Mouse (Mus musculus) hindbrain, embryonic 14.5 days (tissue): ENCODE results near the gene Crispld2. TPM values are rescaled to one million over a fixed set of nuclear protein-coding genes. Genes with fewer than 3 reads are reported as not detected.

Source experiments
- ATAC-seq: fragments of 200-750 bp; cut with Nextera tagmentation; 2 replicates; pipeline ENCODE4 v1.8.0; 2017; ENCODE audit warnings: moderate number of reproducible peaks, mild to moderate bottlenecking, moderate TSS enrichment, moderate library complexity; ENCODE audit not compliant: low FRiP score
- DNase-seq: peaks from one replicate; pipeline ENCODE4 v3.0.0-alpha.2; 2015; ENCODE audit warnings: low spot score
- H3K27ac ChIP-seq: fragments of 300-500 bp; sonication (generic); 2 replicates; pipeline ENCODE4 v1.5.1; 2014; ENCODE audit warnings: mild to moderate bottlenecking, moderate library complexity
- H3K27me3 ChIP-seq: fragments of 300-500 bp; sonication (generic); 2 replicates; pipeline ENCODE4 v1.6.1; 2014; ENCODE audit warnings: mild to moderate bottlenecking, low read length, mixed read lengths; ENCODE audit not compliant: control insufficient read depth, insufficient read depth
- H3K36me3 ChIP-seq: fragments of 300-500 bp; sonication (generic); replicated peaks from 2 replicates; pipeline ENCODE4 v1.6.1; 2014; ENCODE audit not compliant: control insufficient read depth, insufficient read depth
- H3K4me1 ChIP-seq: fragments of 300-500 bp; sonication (generic); replicated peaks from 2 replicates; pipeline ENCODE4 v1.6.1; 2014; ENCODE audit warnings: antibody characterized with exemption, low read length, mixed read lengths; ENCODE audit not compliant: control insufficient read depth, insufficient read depth
- H3K4me2 ChIP-seq: fragments of 300-500 bp; sonication (generic); replicated peaks from 2 replicates; pipeline ENCODE4 v1.6.1; 2014; ENCODE audit warnings: mild to moderate bottlenecking, moderate library complexity
- H3K4me3 ChIP-seq: fragments of 300-500 bp; sonication (generic); replicated peaks from 2 replicates; pipeline ENCODE4 v1.5.1; 2014; ENCODE audit warnings: mild to moderate bottlenecking, low read length
- H3K9ac ChIP-seq: fragments of 300-500 bp; sonication (generic); 2 replicates; pipeline ENCODE4 v1.6.1; 2014
- H3K9me3 ChIP-seq: fragments of 300-500 bp; sonication (generic); 2 replicates; pipeline ENCODE4 v1.6.1; 2016; ENCODE audit warnings: low read length; ENCODE audit not compliant: control insufficient read depth
- WGBS: fragments of 180-500 bp; shearing (Covaris S2); extraction: QIAGEN DNeasy Blood & Tissue Kit; methylation state at CpG from one replicate; pipeline ENCODE4 v1.1.7; 2014; 5-methylcytosine and 5-hydroxymethylcytosine counted together
- polyA plus RNA-seq: library from polyadenylated mRNA; unstranded; fragments of >200 nt; fragmentation: Nextera tagmentation; extraction: Ambion mirVana; gene quantifications from 2 replicates; pipeline ENCODE4 v1.2.1, GENCODE M21; 2014

The Crispld2 gene
- polyA plus RNA-seq, 1 experiment from 2014 or later, result 2.0 TPM

- 69% methylated on average over 2 of the region's 2 CpGs for WGBS
- Histone ChIP-seq H3K4me1 (no peaks in the 10 kb centered on the region), H3K36me3 (no peaks in the 10 kb centered on the region), H3K27me3 (no peaks in the 10 kb centered on the region), H3K9me3 (no peaks in the 10 kb centered on the region), H3K27ac (no peak overlapping the region), H3K9ac (no peak overlapping the region), H3K4me2 (no peak overlapping the region), H3K4me3 (no peak overlapping the region)
- no peak for ATAC-seq
- DNase-seq, result no peak
These were observed 64.8 kb downstream of the Crispld2 start for GRCm38 (mm10) chr8:120057078-120057477.

GRCm38 (mm10) chr8:120062742-120063141, 70.5 kb downstream of the Crispld2 start:
- DNase-seq (no peak), ATAC-seq (no peak)
- H3K9me3 ChIP-seq, result no peaks in the 10 kb centered on the region
- no peak overlapping the region for H3K4me3 ChIP-seq
- H3K36me3 ChIP-seq, result no peaks in the 10 kb centered on the region
- H3K4me1 ChIP-seq, result no peaks in the 10 kb centered on the region
- no peak overlapping the region for H3K27ac ChIP-seq
- WGBS, result 89% methylated on average over 14 of the region's 14 CpGs
- H3K4me2 ChIP-seq, result no peak overlapping the region
- no peak overlapping the region for H3K9ac ChIP-seq
- H3K27me3 ChIP-seq, result no peaks in the 10 kb centered on the region

- no peak for ATAC-seq
- 89% methylated on average over 3 of the region's 3 CpGs for WGBS
These were observed 71.1 kb downstream of the Crispld2 start for GRCm38 (mm10) chr8:120063326-120063725.

GRCm38 (mm10) chr8:120065611-120066010, 73.4 kb downstream of the Crispld2 start:
- WGBS, result 90% methylated on average over 8 of the region's 8 CpGs

More at GRCm38 (mm10) chr8:120063326-120063725, 71.1 kb downstream of the Crispld2 start:
- Histone ChIP-seq H3K4me1 (no peaks in the 10 kb centered on the region), H3K9me3 (no peaks in the 10 kb centered on the region), H3K4me2 (no peak overlapping the region), H3K27me3 (no peaks in the 10 kb centered on the region), H3K36me3 (no peaks in the 10 kb centered on the region), H3K9ac (no peak overlapping the region), H3K4me3 (no peak overlapping the region), H3K27ac (no peak overlapping the region)
- DNase-seq, result no peak

GRCm38 (mm10) chr8:120066226-120066625, 74.0 kb downstream of the Crispld2 start:
- no peak for DNase-seq
- no peaks in the 10 kb centered on the region for H3K27me3 ChIP-seq
- no peak for ATAC-seq
- H3K27ac ChIP-seq, result no peak overlapping the region
- no peak overlapping the region for H3K9ac ChIP-seq
- no peak overlapping the region for H3K4me3 ChIP-seq
- WGBS, result 88% methylated on average over 4 of the region's 4 CpGs
- no peaks in the 10 kb centered on the region for H3K36me3 ChIP-seq
- H3K4me1 ChIP-seq, result no peaks in the 10 kb centered on the region
- no peaks in the 10 kb centered on the region for H3K9me3 ChIP-seq
- no peak overlapping the region for H3K4me2 ChIP-seq

More at GRCm38 (mm10) chr8:120065611-120066010, 73.4 kb downstream of the Crispld2 start:
- Histone ChIP-seq H3K4me1 (no peaks in the 10 kb centered on the region), H3K9me3 (no peaks in the 10 kb centered on the region), H3K27ac (no peak overlapping the region), H3K4me3 (no peak overlapping the region), H3K4me2 (no peak overlapping the region), H3K9ac (no peak overlapping the region), H3K36me3 (no peaks in the 10 kb centered on the region), H3K27me3 (no peaks in the 10 kb centered on the region)
- DNase-seq, result no peak
- ATAC-seq, result no peak

- no peaks in the 10 kb centered on the region for H3K9me3 ChIP-seq
- WGBS, result 65% methylated on average over 19 of the region's 19 CpGs
- H3K4me2 ChIP-seq, result no peak overlapping the region
- no peaks in the 10 kb centered on the region for H3K27me3 ChIP-seq
- H3K27ac ChIP-seq, result no peak overlapping the region
- ATAC-seq (no peak), DNase-seq (no peak)
- no peaks in the 10 kb centered on the region for H3K36me3 ChIP-seq
- H3K4me1 ChIP-seq, result no peaks in the 10 kb centered on the region
- H3K4me3 ChIP-seq, result no peak overlapping the region
- H3K9ac ChIP-seq, result no peak overlapping the region
These were observed 75.9 kb downstream of the Crispld2 start for GRCm38 (mm10) chr8:120067936-120068668.

- Histone ChIP-seq H3K36me3 (no peaks in the 10 kb centered on the region), H3K4me3 (no peak overlapping the region), H3K9me3 (no peaks in the 10 kb centered on the region), H3K4me1 (no peaks in the 10 kb centered on the region), H3K27ac (no peak overlapping the region), H3K27me3 (no peaks in the 10 kb centered on the region), H3K4me2 (no peak overlapping the region), H3K9ac (no peak overlapping the region)
- DNase-seq (peak; percentile 91), ATAC-seq (0 out of 2 replicates have a peak, but pooled peaks have one; percentile 55)
- 26% methylated on average over 4 of the region's 4 CpGs for WGBS
These were observed 79.4 kb downstream of the Crispld2 start for GRCm38 (mm10) chr8:120071684-120072083.

- H3K4me3 ChIP-seq, result no peak overlapping the region
- H3K4me2 ChIP-seq, result no peak overlapping the region
- no peaks in the 10 kb centered on the region for H3K36me3 ChIP-seq
- H3K9me3 ChIP-seq, result no peaks in the 10 kb centered on the region
- ATAC-seq, result no peak
- no peaks in the 10 kb centered on the region for H3K27me3 ChIP-seq
- no peak overlapping the region for H3K9ac ChIP-seq
- DNase-seq, result no peak
- no peaks in the 10 kb centered on the region for H3K4me1 ChIP-seq
- 60% methylated on average over 9 of the region's 9 CpGs for WGBS
- H3K27ac ChIP-seq, result no peak overlapping the region
These were observed 80.0 kb downstream of the Crispld2 start for GRCm38 (mm10) chr8:120072259-120072658.

- H3K27me3 ChIP-seq, result no peaks in the 10 kb centered on the region
- no peak for ATAC-seq
- H3K36me3 ChIP-seq, result no peaks in the 10 kb centered on the region
- no peaks in the 10 kb centered on the region for H3K4me1 ChIP-seq
- H3K9ac ChIP-seq, result no peak overlapping the region
- no peak overlapping the region for H3K4me2 ChIP-seq
- no peaks in the 10 kb centered on the region for H3K9me3 ChIP-seq
- H3K4me3 ChIP-seq, result no peak overlapping the region
- H3K27ac ChIP-seq, result no peak overlapping the region
- no peak for DNase-seq
- 83% methylated on average over 8 of the region's 8 CpGs for WGBS
These were observed 80.6 kb downstream of the Crispld2 start for GRCm38 (mm10) chr8:120072827-120073226.
